Mouse (Mus musculus): ENCODE data around the gene 3110082I17Rik. TPM values are rescaled to one million over a fixed set of nuclear protein-coding genes. Genes with fewer than 3 reads are reported as not detected.
A peak's percentile ranks its signal among the peaks of the same experiment; 100 is the strongest.
"Not testable (repeated sequence)": the region's sequence is repeated elsewhere in the genome, so short reads cannot be mapped to it uniquely, and the experiment has no call there.

3110082I17Rik gene
- total RNA-seq, 2 experiments from 2014 or later = 18.8 to 19.7 TPM

DNA sequence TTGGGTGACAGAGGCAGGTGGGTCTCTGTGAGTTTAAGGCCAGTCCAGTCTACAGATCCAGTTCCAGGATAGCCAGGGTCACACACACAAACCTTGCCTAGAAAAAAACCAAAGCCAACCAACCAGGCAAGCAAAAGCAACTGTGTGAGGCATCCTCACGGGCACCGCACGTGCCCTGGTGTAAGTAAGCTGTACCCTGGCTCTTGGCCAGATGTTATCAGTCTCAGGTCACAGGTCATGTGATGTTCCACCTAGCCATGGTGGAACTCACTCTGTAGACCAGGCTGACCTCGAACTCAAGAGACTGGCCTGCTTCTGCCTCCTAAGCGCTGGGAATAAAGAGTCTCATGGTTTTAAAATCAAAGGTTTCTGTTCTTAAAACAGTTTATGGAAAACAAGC is 101.1 kb downstream of the 3110082I17Rik start:
- no peak for DNase-seq (ENCODE audit: low spot score in 2 of 2)

DNA sequence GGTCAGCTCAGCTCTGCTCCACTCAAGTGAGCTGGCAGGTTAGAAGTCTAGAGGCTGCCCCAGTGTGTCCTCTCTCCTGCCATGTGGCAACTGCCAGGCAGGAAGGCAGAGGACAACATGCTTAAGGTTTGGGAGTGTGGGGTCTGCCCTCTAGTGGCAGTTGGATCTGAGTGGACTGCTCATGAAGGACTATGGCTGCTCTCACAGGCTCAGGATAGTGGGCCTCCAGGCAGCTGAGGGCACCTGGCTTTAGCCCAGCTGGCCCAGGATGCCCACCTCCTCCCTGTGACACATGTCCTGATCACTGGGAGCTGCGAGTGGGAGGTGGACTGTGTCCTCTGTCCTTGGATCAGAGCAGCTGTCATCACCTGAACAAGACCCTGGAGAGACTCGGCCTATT is 101.7 kb downstream of the 3110082I17Rik start:
- DNase-seq (ENCODE audit: low spot score in 2 of 2) = no peak

DNA sequence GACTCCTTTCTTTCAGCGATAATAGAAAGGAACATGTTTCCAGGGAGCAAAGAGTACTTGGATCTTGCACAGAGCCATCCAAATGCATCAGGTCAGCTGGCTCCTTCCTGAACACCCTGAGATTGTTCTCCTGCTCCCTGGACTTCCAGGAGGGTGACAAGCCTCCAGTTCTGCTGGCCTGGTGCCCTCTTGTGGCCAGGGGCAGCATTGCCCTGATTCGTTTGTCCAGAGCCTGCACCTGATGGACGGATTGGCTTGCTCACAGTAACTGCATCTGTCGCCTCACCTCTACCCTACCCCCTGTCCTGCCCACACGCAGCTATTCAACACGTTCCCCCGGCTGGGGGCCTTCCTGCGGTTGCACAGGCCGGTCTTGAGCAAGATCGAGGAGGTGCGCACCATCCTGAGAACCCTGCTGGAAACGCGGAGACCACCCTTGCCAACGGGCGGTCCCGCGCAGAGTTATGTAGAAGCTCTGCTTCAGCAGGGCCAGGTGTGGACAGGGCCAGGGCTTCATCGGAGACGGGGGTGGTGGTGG is 105.0 kb downstream of the 3110082I17Rik start:
- DNase-seq (ENCODE audit: low spot score in 2 of 2) = peak; percentile 56 to 63

DNA sequence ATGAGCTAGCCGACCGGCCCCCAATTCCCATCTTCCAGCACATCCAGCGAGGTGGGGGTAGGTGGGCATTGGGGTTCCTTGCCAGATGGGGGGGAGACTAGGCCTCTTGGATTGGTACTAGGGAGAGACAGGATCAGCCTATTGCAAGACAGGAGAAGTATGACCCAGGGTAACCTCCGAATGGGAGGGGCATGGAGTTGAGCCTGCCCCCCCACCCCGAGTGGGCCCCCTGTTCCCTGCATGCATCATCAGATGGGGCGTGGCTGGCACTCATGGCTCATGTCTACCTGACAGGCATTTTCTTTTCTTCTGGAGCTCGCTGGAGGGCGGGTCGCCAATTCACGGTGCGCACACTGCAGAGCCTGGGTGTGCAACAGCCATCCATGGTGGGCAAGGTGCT is 106.4 kb downstream of the 3110082I17Rik start:
- no peak for DNase-seq (ENCODE audit: low spot score in 2 of 2)

DNA sequence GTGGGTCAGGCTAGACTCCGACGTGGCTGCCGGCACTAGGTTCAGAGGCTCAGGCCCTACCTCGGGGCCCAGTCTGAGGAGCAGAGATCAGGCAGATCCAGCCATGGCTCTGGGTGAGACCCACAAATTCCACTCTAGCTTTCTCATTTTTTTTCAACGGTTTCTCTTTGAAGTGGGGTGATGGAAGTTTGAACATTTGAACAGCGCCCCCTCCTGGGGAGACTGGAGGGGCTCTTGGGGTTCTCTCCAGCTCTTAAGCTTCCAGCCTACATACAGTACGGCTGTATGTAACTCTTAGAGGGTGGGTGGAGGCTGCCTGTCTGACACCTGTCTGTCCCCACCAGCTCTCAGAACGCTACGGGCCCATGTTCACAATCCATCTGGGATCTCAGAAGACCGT is 106.8 kb downstream of the 3110082I17Rik start:
- no peak for DNase-seq (ENCODE audit: low spot score in 2 of 2)

DNA sequence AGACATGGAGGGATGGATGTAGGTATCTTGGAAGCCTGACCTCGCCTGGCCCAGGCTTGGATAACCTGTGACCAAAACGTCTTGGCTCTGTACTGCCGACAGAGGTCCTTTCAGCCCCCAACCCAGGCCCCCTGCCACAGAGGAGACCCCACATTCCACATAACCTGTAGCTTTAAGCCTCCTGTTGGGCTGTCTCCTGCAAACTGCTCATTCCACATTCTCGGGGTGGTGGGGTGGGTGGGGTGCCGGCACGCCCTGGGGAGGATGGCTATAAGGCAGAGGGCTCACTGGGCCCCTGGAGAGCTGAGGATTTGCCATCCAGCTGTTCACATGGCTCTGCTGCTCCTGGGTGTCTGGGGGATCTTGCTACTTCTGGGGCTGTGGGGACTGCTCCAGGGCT is 108.0 kb downstream of the 3110082I17Rik start, which contains the start of gene Cyp2w1:
TSS of gene Cyp2w1 (plus strand) at position 301 of the 400 bp plus-strand sequence.
- DNase-seq (ENCODE audit: low spot score in 2 of 2) = no peak

DNA sequence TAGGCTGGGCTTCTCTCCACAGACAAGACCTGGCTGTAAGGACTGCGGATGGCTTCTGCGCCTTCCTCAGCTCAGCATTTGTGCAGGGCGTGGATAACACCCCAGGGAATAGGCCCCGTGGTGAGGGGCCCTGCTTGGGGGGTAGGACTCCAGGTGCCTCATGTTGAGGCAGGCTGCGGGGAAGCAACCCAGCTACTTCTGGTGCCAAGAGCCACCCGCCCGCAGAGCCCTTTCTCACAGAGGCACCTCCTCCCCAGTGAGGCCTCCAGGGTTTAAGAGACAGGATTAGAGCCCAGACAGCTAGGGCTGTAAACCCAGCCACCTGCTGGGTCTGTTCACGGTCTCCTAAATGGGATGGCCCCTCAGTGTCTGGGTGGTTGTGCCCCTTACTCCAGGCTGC is 108.7 kb downstream of the 3110082I17Rik start:
- no peak for DNase-seq (ENCODE audit: low spot score in 2 of 2)

DNA sequence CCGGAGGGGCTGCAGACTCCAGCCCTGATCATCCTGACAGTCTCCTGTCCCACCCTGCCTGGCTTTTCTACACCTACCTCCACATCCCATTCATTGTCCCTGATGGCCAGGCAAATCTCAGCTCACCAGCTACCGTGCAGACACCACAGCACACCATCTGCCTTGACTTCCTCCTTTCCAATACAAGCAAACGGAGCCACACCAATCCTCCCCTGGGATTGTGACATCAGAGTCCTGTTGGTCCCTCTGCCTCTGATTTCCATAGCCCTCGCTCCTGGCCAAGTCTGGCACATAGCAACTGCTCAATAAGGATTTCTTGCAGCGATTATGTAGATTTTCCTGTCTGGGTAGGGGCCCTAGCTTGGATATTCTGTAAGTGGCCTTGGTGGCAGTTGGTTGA is 109.2 kb downstream of the 3110082I17Rik start, which contains the start of gene Cox19:
TSS of gene Cox19 (minus strand) at position 285 of the 400 bp plus-strand sequence.
- no peak for DNase-seq (ENCODE audit: low spot score in 2 of 2)

DNA sequence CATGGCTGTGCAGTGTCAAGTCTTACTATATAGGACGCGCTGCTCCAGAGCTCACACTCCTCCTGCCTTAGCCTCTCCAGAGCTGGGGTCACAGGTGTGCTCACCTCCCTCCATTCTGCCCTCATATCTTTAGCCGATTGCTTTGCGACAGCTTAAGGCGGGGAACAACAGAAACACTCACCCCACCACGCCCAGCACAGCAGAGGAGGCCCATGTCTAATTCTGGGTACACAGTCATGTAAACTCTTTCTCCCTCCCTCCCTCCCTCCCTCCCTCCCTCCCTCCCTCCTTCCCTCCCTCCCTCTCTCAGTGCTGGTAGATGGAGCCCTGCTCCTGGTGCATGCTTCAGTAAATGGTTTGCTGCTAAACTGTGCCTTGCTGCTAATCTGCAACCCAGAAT is 110.6 kb downstream of the 3110082I17Rik start:
- DNase-seq (ENCODE audit: low spot score in 2 of 2) = no peak

DNA sequence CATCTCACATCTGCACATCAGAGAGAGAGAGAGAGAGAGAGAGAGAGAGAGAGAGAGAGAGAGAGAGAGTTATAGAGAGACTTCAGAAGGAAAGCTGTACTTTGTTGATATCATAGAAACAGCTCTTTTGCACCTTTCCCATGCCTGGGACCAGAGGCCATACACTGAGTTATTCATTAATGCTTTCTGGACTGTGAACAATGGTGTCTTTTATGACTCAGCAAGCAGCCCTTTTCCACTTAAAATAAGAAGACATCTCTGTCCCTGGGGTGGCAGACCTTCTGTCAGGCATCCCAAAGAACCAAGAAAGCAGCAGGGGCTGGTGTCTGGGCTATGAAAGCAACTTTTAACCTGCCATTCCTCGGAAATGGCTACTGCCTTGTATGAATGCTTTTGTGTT is 113.1 kb downstream of the 3110082I17Rik start:
- no peak for DNase-seq (ENCODE audit: low spot score in 2 of 2)

DNA sequence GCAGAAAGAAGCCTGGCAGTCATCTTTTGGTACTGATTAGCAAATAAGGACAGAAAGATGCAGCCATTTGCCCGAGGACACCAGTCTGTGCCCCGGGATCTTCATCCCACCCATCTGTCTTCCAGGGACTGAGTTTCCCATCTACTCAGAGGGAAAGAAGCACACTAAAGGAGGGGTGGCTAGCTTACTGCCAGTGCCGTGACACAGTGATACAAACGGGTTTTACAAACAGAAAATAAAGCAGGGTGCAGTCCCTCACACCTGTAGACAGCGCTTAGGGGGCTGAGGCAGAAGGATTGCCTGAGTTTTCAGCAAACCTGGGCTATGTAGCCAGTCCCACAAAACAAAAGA is 115.0 kb downstream of the 3110082I17Rik start:
- no peak for DNase-seq (ENCODE audit: low spot score in 2 of 2)

DNA sequence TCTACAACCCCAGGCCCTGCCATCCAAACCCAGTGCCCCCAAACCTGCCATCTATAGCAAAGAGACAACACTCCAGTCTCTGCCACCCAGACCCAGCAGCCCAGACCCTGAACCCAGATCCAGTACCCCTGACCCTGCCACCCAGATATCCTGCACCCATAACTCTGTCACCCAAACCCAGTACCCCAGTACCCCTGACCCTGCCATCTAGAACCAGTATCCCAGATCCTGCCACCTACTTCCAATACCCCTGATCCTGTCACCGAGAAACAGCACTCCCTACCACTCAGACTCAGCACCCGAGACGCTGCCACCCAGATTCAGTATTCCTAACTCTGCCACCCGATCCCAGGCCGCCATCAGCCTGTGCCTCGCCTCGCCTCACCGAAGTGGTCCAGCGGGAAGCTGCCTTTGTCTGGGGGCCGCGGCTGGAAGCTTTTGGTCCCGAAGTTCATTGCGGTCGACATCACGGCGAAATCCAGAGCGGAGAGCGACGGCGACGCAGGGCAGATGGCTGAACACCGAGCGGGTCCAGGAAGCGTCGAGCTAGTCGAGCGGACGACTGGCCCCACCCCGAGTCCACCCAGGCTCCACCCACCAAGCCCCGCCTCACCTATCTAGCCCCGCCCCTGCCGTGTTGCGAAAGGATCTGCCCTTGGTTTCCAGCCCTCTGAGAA is 115.5 kb downstream of the 3110082I17Rik start:
- DNase-seq (ENCODE audit: low spot score in 2 of 2) = peak; percentile 93 to 97

DNA sequence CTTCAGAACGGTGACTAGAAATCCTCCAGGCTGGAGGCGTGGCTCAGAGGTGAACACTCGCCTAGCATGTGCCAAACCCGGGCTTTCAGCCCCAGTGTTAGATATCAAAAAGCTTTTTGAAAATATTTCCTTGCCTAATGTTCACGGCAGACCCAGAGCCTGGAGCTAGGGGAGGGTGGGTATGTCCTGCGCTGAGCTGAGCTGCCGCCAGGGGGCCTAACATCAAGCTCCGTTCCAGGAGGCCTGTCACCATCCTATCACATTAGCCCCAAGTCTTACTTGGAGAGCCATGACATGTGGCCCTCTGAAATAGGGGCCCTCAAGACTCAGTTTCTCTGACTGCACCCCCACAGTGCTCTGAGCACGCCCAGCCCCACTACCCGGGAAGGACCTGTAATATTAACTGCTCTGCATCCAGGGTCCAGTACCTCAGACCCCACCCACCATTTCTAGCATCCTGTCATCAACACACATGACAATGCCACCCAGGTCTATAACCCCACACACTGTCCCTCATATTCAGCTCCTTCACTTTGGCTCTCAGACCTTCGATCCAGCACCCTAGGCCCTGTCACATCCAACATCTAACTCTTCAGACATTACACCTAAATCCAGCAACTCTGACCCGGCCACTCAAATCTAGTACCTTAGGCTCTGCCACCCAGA is 116.2 kb downstream of the 3110082I17Rik start:
- DNase-seq (ENCODE audit: low spot score in 2 of 2) = peak; percentile 59 to 61

DNA sequence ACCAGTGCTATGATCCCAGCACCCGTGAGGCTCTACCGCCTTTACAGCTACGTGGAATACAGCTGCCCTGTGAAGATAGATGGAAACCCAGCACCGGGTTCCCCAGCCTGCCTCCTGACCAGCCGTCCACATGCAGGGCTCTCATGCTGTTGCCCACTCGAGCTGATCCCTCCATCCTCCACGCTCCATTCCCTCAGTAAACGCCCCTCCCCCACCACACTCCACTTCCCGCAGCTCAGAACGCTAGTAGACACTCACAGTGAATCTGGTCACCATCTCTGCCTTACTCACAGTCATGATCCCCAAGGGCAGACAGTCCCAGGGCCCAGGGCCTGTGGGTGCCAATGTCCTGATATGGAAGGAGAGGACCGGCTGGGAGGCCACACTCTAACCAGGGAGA is 121.4 kb downstream of the 3110082I17Rik start:
- DNase-seq (ENCODE audit: low spot score in 2 of 2) = no peak

DNA sequence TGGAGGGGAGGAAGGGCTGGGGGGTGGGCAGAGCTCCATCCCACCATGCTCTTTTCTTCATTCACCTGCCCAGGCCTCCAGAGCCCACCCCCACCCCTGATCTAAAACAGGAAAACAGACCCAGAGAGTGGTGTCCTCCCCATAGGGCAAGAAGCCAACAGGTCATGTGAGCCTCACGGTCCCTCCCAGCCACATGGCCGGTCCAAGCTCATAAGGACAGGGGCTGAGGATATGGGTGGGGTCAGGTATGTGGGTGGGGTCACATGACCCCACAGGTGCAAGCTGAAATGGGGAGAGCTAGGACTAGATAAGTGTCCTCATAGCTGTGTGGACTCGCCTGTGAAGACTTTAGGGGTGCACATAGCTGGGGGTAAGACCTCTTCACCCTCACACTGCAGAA is 121.9 kb downstream of the 3110082I17Rik start:
- no peak for DNase-seq (ENCODE audit: low spot score in 2 of 2)

DNA sequence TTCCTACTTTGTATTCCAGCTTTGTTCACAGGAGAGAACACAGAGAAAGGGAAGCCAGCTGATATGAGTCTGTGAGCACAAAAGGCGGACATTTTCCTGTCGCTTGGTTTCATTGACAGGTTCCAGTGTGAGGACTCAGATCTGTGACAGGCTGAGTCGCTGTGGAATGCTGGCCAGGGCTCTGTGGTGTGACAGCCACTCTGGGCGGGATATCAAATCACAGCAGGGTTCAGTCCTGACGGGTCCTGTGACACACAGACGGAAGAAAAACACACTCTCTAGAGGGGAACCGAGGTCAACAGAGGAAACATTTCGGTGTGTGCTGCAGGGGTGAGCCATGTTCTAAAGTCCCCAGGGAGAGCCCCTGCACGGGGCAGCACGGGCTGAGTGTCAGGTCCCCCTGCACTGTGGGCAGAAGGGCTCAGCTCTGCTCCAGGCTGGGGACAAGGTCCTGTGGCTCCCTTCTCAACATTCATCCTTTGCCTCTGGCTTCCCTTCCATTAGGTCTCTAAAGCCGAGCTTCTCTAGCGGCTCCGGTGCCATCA is 122.4 kb downstream of the 3110082I17Rik start:
- DNase-seq (ENCODE audit: low spot score in 2 of 2) = no peak

DNA sequence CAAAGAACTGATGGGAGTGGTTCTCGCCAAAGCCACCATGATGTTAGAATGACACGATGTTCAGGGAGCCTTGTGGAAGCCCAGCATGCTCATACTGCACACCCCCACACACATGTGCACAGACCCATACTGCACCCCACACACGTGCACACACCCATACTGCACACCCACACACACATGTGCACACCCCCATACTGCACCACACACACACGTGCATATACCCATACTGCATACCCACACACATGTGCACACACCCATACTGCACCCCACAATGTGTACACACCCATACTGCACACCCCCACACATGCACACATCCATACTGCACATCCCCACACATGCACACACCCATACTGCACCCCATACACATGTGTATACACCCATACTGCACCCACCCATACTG is 124.7 kb downstream of the 3110082I17Rik start:
- no peak for DNase-seq (ENCODE audit: low spot score in 2 of 2)

DNA sequence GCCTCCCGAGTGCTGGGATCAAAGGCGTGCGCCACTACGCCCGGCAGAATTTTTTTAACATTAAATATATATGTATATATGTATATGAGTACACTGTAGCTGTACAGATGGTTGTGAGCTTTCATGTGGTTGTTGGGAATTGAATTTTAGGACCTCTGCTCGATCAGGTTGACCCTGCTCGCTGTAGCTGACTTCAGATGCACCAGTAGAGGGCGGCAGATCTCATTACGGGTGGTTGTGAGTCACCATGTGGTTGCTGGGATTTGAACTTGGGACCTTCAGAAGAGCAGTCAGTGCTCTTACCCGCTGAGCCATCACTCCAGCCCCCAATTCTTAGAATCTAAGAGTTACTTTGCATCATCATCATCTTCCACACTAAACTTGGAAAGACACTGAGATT is 125.9 kb downstream of the 3110082I17Rik start:
- not testable (repeated sequence) for DNase-seq (ENCODE audit: low spot score in 2 of 2)

DNA sequence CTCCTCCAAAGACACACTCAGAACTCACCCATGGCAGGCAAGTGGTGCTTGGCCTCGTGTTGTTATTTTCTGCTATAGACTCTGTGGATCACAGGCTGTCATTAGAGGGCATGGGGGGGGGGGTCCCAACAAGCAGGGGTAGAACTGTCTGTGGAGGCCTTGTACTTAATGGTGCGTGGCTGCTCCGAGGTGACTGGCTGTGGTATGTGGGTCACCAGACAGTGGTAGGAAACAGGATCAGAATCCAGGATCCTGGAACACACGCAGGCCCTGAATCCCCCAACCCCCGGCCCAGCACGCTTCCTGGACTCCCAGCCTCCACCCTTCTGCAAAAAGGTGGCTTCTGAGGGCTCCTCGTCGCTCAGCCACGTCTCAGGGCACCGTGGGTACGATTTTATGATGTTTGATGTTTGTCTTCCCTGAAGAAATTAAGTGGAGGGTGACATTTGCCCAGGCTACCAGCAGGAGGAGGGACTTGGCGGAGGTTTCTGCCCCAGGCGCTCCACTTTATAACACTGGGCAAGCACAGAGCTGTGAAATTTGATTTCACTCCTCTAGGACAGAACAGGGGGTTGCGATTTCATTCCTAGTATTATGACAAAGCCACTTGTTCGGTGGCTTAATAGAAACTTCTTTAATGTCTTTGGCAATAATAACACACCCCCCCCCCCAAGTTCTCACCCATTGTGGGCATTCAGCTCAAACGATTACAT is 126.9 kb downstream of the 3110082I17Rik start:
- DNase-seq (ENCODE audit: low spot score in 2 of 2) = no peak

DNA sequence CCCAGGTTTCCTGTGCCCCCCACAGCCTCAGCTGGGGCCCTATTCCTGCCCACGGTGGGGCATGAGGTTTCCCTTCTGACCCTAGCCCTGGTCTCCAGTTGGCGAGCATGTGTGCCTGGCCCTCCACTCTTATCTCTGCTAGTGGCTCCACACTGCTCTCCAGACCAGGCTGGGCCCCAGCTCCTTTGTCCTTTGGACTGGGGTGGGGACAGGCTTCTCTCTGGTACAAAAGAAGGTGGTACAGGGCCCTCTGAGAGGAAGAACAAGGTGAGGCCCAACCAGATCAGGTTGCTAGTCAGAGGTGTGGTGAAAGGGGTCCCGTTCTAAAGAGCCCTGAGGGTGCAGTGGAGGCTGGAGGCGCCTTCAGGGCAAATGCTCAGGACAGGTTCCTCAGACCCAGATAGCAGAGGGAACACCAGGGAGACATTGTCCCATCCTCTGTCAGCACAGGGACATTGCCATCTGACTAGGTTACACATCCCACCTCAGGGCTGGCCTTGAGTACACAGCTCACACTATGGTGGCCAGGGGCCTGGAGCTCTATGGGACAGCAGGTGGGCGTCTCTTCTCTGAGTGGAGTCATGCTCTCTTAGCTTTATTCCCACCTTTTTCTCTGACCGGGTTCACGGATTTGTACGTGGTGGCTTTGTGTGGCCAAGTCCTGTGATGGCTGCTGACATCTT is 127.6 kb downstream of the 3110082I17Rik start:
- DNase-seq (ENCODE audit: low spot score in 2 of 2) = no peak

DNA sequence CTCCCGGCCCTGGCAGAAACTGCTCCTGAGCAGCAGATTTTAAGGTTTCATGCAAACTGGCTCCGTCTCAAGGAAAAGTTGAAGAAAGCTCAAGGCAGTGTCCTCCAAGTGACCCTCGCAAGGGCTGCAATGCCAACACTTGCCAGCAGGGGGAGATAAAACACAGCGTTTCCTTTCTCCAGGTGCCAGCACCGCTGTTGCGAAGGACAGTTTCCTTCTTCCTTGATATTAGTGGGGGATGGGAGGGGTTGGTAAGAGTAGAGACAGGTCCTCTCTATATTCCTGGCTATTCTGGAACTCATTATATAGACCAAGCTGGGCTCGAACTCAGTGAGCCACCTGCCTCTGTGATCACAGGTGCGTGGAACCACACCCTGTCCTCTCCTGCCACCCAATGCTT is 128.6 kb downstream of the 3110082I17Rik start:
- peak; percentile 58 to 60 for DNase-seq (ENCODE audit: low spot score in 2 of 2)

Measured in adrenal gland, postnatal 4 days (tissue).